Mouse (Mus musculus): ENCODE data around the gene Prss48.

GRCm38 (mm10) chr3:85974451-85974850 is 27.8 kb downstream of the Prss48 start:
- TF ChIP-seq CTCF (IDR thresholded peaks at IDR 0.05; ENCODE audit: low read depth) (no peak), EP300 (IDR thresholded peaks at IDR 0.05; ENCODE audit: low read depth) (no peak)
